Mouse (Mus musculus) embryonic fibroblast, embryonic 13.5 days (primary cell): Measurements from ENCODE around the gene Tubb1.

Experiments used
- CTCF ChIP-seq: IDR thresholded peaks from 2 replicates; pipeline ENCODE4 v1.5.1; 2011; ENCODE audit warnings: mild to moderate bottlenecking, control low read depth, low read length, moderate library complexity, borderline replicate concordance; ENCODE audit not compliant: insufficient read depth
- POLR2A ChIP-seq: IDR thresholded peaks from 2 replicates; pipeline ENCODE4 v1.6.1; 2011; ENCODE audit warnings: low read depth, mild to moderate bottlenecking, control low read depth, low read length, moderate library complexity

- TF ChIP-seq POLR2A: no peak
- TF ChIP-seq CTCF: no peak
Observed at GRCm38 (mm10) chr2:174441898-174442297, 8.6 kb upstream of the Tubb1 start.
